Mouse (Mus musculus) olfactory bulb, adult 2 months (tissue): ENCODE data around the gene 1700020D05Rik.

ENCODE experiments used
- CTCF ChIP-seq: fragments of 200-500 bp; IDR thresholded peaks from 2 replicates; pipeline ENCODE4 v1.5.1; 2012; ENCODE audit warnings: low read depth, mild to moderate bottlenecking, low read length, moderate library complexity; ENCODE audit not compliant: insufficient read depth
- POLR2A ChIP-seq: fragments of 200-500 bp; IDR thresholded peaks from 2 replicates; pipeline ENCODE4 v1.6.1; 2012; ENCODE audit warnings: mild to moderate bottlenecking, low read depth, low read length, moderate library complexity; ENCODE audit not compliant: insufficient read depth

- TF ChIP-seq CTCF (no peak), POLR2A (no peak)
These were observed 29.9 kb downstream of the 1700020D05Rik start, which contains the start of gene Efemp2 for GRCm38 (mm10) chr19:5473720-5474119.
